Mouse (Mus musculus) erythroid progenitor cell, adult 5-6 weeks (primary cell): ENCODE data around the gene 8030411F24Rik. TPM values are rescaled to one million over a fixed set of nuclear protein-coding genes. Genes with fewer than 3 reads are reported as not detected.
"Not testable (repeated sequence)": the region's sequence is repeated elsewhere in the genome, so short reads cannot be mapped to it uniquely, and the experiment has no call there.

Experiments
- ATAC-seq: replicated peaks from 2 replicates; pipeline ENCODE4 v1.8.0; 2016; ENCODE audit warnings: moderate number of reproducible peaks, mild to moderate bottlenecking, moderate TSS enrichment, inconsistent platforms; ENCODE audit not compliant: poor library complexity, low FRiP score, severe bottlenecking
- total RNA-seq, 2 experiments: library from RNA; stranded (forward) in 1 of 2; stranded (reverse) in 1 of 2; fragments of 150-400 nt in 1 of 2; fragments of 186-747, 209-891 nt in 1 of 2; gene quantifications; 2 replicates each; pipeline versions ENCODE4 v1.2.3 to v1.2.4; 2015 to 2017; ENCODE audit warnings: low replicate concordance in 2 of 2

The 8030411F24Rik gene
- total RNA-seq (2015; ENCODE audit: low replicate concordance) (not detected in 2 replicates), total RNA-seq (2017; ENCODE audit: low replicate concordance) (not detected in 2 replicates)

- no peak for ATAC-seq
Measured at GRCm38 (mm10) chr2:148781709-148782108, at the start of gene 8030411F24Rik. Gene 8030411F24Rik, plus strand, starts transcription at chr2:148782009.

- peak; percentile 49; the same call in 1 of the 2 replicates for ATAC-seq
Measured at GRCm38 (mm10) chr2:148732327-148733000, 49.3 kb upstream of the 8030411F24Rik start, which contains the start of gene Napb. Gene Napb, minus strand, starts transcription at chr2:148732467.

- ATAC-seq: no peak
Measured at GRCm38 (mm10) chr2:148743001-148743400, 38.8 kb upstream of the 8030411F24Rik start.

GRCm38 (mm10) chr2:148743846-148744407 lies 37.9 kb upstream of the 8030411F24Rik start:
- ATAC-seq: no peak

GRCm38 (mm10) chr2:148750058-148750457 lies 31.8 kb upstream of the 8030411F24Rik start, which contains the start of gene Cstl1:
Gene Cstl1, plus strand, starts transcription at chr2:148750358.
- ATAC-seq: no peak

- ATAC-seq: peak; percentile 82
Measured at GRCm38 (mm10) chr2:148751893-148752813, 29.7 kb upstream of the 8030411F24Rik start.

- ATAC-seq: no peak
Measured at GRCm38 (mm10) chr2:148754310-148754846, 27.4 kb upstream of the 8030411F24Rik start.

- no peak for ATAC-seq
Measured at GRCm38 (mm10) chr2:148763648-148764388, 18.0 kb upstream of the 8030411F24Rik start.

- ATAC-seq: not testable (repeated sequence)
Measured at GRCm38 (mm10) chr2:148771397-148771796, 10.4 kb upstream of the 8030411F24Rik start, which contains the start of gene Cst11. Gene Cst11, minus strand, starts transcription at chr2:148771497.

- ATAC-seq: no peak
Measured at GRCm38 (mm10) chr2:148789142-148789541, 7.3 kb downstream of the 8030411F24Rik start, which contains the start of gene Cst12. Gene Cst12, plus strand, starts transcription at chr2:148789361.

GRCm38 (mm10) chr2:148798485-148798884 lies 16.7 kb downstream of the 8030411F24Rik start, which contains the start of gene Cst8:
Gene Cst8, plus strand, starts transcription at chr2:148798785.
- ATAC-seq: no peak

- no peak for ATAC-seq
Measured at GRCm38 (mm10) chr2:148801491-148801921, 19.7 kb downstream of the 8030411F24Rik start.

GRCm38 (mm10) chr2:148806696-148807095 lies 24.9 kb downstream of the 8030411F24Rik start:
- ATAC-seq: no peak

GRCm38 (mm10) chr2:148819909-148820308 lies 38.1 kb downstream of the 8030411F24Rik start, which contains the start of gene Cst13:
Gene Cst13, plus strand, starts transcription at chr2:148820081.
- no peak for ATAC-seq

GRCm38 (mm10) chr2:148825986-148826385 lies 44.2 kb downstream of the 8030411F24Rik start:
- ATAC-seq: no peak

GRCm38 (mm10) chr2:148834912-148835311 lies 53.1 kb downstream of the 8030411F24Rik start, which contains the start of gene Cst9:
Gene Cst9, plus strand, starts transcription at chr2:148835147.
- ATAC-seq: no peak
